Mouse (Mus musculus): ENCODE data around the gene Sf3a3.

The Sf3a3 gene

DNA sequence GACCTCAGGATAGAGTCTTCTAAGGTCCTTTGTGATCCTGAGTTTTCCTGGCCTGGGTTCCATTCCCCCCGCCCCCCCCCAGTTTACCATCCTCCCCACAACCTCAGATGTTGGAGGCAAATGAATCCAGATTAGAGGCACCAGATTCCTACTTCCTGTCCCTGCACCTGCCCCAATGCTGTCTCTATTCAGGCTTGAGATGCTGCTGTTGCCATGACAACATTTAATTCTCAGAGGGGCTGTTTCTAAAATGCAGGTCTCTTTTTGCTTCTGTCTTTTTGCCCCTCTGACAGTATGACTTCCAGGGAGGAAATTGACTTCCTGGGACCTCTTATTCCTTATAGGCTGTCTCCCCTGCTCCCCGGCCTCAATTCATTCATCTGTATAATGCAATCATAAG, 22.4 kb downstream of the Sf3a3 start:
- intact Hi-C loops (cut with DNase I), result no loop called here

DNA sequence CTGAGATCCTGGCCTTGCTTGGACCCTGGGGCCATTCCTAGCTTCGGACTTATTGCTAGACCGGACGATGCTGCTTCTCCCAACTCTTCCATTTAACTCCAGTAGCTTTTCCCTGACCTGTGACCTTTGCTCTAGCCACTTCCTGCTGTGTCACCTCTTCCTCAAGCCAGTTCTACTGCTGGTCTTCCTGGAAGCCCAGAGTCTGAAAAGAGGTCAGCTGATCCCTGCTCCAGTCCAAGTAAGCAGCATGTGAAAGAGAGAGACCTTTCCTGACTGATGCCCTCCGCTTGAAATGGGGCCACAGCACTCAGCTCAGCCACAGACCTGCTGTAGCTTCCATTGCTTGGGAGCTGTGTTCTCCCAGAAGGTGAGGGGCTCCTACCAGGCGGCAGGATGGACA, 22.9 kb downstream of the Sf3a3 start:
- intact Hi-C loops (cut with DNase I), result no loop called here

- intact Hi-C loops (cut with DNase I), result no loop called here
These were observed 23.4 kb downstream of the Sf3a3 start for GRCm38 (mm10) chr4:124738013-124738412.

GRCm38 (mm10) chr4:124738783-124739182, 24.2 kb downstream of the Sf3a3 start:
- intact Hi-C loops (cut with DNase I), result no loop called here

DNA sequence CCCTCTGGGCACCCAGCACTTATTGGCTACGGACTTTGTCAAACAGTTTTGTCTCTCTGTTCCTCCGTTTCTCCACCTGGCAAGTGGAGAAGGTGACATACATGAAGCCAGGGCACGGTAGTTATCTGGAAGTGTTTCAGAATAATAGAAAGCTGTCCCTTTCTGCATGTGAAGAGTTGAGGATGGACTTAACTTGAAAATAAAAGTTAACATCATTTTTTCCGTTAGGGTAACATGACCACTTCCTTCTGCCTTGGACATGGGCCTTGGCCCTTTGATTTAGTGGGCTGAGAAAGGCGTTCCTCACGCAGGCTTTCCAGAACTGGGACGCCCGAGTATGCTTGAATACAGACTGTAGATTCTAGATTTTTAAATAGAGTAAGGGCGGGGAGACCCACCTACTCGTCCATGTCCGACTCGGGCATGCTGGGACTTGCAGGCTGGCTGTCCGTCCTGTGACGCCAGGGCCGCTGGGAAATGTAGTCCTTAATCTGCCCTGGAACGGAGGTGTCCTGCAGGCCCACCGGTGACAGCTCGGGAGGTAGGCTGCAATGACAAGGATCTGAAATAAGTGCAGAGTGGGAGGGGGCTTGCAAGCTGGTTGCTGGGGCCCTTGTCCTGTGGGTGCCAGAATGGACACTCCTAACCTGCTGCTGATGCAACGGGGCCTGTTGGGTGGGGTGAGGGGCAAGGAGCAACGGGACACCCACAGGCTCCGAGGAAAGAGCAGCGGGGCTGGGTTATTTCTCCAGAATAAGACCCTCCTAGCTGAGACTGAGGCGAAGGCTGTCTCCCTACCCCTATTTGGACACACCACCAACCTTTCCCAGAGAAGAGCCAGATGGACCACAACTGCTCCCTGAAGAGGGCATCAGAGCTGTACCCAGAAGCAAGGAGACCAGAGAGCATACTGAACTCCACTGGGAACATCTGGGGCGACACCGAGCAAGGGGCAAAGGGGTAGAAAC, 27.1 kb downstream of the Sf3a3 start, which contains the start of gene Inpp5b:
TSS of gene Inpp5b (plus strand) at position 475 of the 968 bp plus-strand sequence.
- intact Hi-C loops (cut with DNase I), result no loop called here

DNA sequence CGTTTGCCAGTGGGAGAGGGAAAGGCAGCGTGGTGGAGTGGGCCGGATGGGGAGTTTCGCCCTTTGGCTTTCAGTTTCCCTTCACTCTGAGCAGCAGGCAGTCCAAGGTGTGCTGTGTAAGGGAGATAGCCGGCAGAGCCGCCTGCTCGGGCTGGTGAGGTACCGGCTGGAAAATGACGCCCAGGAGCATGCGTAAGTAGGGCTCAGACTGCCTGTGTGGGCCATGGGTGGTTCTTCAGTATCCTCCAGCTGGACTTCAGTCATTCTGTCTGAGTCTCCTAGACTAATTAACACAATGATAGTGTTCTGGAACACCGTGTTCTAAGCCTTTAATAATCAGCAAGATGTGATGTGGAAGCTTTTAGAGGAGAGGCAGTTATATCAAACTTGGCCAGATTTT, 28.3 kb downstream of the Sf3a3 start:
- intact Hi-C loops (cut with DNase I), result no loop called here

DNA sequence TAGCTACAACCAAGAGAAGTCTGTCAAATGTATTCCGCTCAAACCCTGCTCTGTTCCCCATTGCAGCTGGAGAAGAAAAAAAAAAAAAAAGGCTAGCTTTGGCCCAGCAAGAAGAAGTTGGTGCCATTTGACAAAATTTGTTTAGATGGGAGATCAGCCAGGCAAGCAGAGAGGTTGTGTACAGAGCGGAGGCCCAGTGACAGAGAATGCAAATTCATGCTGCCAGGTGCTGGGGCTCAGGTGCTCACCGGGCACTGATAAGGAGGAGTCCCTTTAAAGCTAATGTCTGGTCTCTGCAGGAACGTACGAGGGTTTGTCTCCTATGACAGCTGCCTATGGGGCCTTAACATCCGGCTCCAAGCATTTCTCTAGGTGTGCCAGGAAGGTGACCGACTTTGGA, 32.0 kb downstream of the Sf3a3 start:
- intact Hi-C loops (cut with DNase I), result no loop called here

GRCm38 (mm10) chr4:124747851-124748250, 33.3 kb downstream of the Sf3a3 start:
- intact Hi-C loops (cut with DNase I), result no loop called here

- intact Hi-C loops (cut with DNase I), result no loop called here
These were observed 37.0 kb downstream of the Sf3a3 start for GRCm38 (mm10) chr4:124751300-124752250.

GRCm38 (mm10) chr4:124752281-124753199, 38.0 kb downstream of the Sf3a3 start:
- intact Hi-C loops (cut with DNase I), result no loop called here

DNA sequence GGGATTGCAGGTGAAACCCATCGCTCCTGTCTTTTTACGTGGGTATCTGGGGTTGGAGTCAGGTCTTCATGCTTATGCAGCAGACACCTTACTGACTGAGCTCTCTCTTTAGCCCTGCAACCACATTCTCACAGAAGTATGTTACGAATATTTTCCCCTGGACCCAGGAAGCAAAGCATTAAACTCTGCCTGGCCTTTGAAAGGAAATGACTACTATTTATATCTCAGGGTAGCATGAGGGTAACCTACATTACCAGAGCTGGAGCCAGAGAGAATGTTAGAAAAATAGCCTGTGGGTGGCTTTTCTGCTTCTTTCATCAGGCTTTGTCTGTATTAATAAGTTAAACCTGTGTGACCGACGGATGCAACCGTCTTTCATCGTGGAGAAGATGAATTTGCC, 41.0 kb downstream of the Sf3a3 start:
- intact Hi-C loops (cut with DNase I), result no loop called here

GRCm38 (mm10) chr4:124759305-124759811, 44.8 kb downstream of the Sf3a3 start:
- intact Hi-C loops (cut with DNase I), result no loop called here

- intact Hi-C loops (cut with DNase I), result no loop called here
These were observed 46.6 kb downstream of the Sf3a3 start for GRCm38 (mm10) chr4:124761201-124761600.

- intact Hi-C loops (cut with DNase I), result no loop called here
These were observed 48.4 kb downstream of the Sf3a3 start for GRCm38 (mm10) chr4:124762858-124763452.

- intact Hi-C loops (cut with DNase I), result no loop called here
These were observed 51.4 kb downstream of the Sf3a3 start for GRCm38 (mm10) chr4:124765802-124766565.

GRCm38 (mm10) chr4:124766566-124766940, 52.0 kb downstream of the Sf3a3 start:
- intact Hi-C loops (cut with DNase I), result no loop called here

- intact Hi-C loops (cut with DNase I), result no loop called here
These were observed 54.5 kb downstream of the Sf3a3 start for GRCm38 (mm10) chr4:124768963-124769591.

- intact Hi-C loops (cut with DNase I), result no loop called here
These were observed 56.0 kb downstream of the Sf3a3 start for GRCm38 (mm10) chr4:124770624-124771023.

DNA sequence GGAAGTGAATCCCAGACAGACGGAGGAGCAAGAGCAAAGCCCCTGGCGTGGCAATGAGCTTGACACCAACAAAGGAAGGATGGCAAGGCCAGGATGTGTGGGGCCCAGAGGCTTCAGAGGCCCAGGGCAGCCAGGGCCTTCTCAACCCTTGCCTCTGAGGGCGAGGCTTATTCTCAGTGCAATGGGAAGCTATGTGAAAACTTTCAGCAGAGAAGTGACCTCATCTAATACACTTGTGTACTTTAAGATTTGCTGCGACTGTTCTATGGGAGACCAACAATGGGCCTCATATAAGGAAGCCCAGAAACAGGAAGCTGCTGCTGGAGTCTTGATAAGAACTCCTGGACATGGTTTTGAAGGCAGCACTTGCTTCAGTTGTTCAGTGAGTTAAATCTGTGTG, 57.5 kb downstream of the Sf3a3 start:
- intact Hi-C loops (cut with DNase I), result no loop called here

Measured in adrenal gland (tissue).